Mouse (Mus musculus): ENCODE measurements around the gene Madd.
"Not testable (repeated sequence)": the region's sequence is repeated elsewhere in the genome, so short reads cannot be mapped to it uniquely, and the experiment has no call there.

Gene Madd

GRCm38 (mm10) chr2:91125101-91125500, 58.5 kb downstream of the Madd start:
- DNase-seq (ENCODE audit: low read depth, low spot score), result no peak

- DNase-seq (ENCODE audit: low read depth, low spot score), result no peak
These were observed 60.1 kb downstream of the Madd start for GRCm38 (mm10) chr2:91123521-91123920.

GRCm38 (mm10) chr2:91121497-91121896, 62.1 kb downstream of the Madd start:
- no peak for DNase-seq (ENCODE audit: low read depth, low spot score)

- DNase-seq (ENCODE audit: low read depth, low spot score), result no peak
These were observed 62.6 kb downstream of the Madd start for GRCm38 (mm10) chr2:91121011-91121410.

DNA sequence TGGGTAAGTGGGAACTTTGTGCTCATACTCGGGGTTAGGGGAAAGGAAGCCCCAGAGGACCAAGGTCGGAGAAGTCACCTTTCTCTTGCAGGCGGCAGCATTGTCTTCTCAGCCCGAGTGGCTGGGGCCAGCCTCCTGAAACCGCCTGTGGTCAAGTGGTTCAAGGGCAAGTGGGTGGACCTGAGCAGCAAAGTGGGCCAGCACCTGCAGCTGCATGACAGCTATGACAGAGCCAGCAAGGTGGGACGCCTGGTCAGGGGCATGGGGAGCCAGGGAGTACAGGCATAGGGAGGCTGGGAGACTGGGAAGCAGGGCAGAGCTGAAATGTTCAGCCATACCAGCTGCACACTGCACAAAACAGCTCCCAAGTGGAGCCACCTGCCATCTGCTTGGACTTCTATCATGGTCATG, 63.4 kb downstream of the Madd start:
- no peak for DNase-seq (ENCODE audit: low read depth, low spot score)

- DNase-seq (ENCODE audit: low read depth, low spot score), result no peak
These were observed 64.1 kb downstream of the Madd start for GRCm38 (mm10) chr2:91119551-91119950.

GRCm38 (mm10) chr2:91119061-91119460, 64.6 kb downstream of the Madd start:
- no peak for DNase-seq (ENCODE audit: low read depth, low spot score)

- DNase-seq (ENCODE audit: low read depth, low spot score), result no peak
These were observed 65.0 kb downstream of the Madd start for GRCm38 (mm10) chr2:91118647-91119046.

- DNase-seq (ENCODE audit: low read depth, low spot score), result no peak
These were observed 65.9 kb downstream of the Madd start, which contains the start of gene Mybpc3 for GRCm38 (mm10) chr2:91117585-91118275. Gene Mybpc3, plus strand, starts transcription at chr2:91118144.

DNA sequence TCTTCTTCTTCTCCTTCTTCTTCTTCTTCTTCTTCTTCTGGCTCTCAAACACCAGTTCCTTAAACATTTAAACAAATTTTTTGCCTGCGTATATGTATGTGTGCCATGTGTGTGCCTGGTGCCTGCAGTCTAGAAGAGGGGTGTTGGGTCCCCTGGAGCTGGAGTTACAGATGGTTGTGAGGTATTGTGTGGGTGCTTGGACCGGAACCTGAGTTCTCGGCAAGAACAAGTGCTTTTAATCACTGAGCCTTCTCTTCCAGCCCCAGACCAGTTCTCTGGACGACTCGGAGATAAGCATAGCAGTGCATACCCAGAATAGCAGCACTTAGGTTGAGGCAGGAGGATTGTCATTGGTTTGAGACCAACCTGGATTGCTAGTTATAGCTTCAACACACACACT, 66.8 kb downstream of the Madd start:
- DNase-seq (ENCODE audit: low read depth, low spot score), result no peak

- DNase-seq (ENCODE audit: low read depth, low spot score), result no peak
These were observed 68.1 kb downstream of the Madd start for GRCm38 (mm10) chr2:91115578-91115970.

GRCm38 (mm10) chr2:91114781-91115577, 68.7 kb downstream of the Madd start:
- DNase-seq (ENCODE audit: low read depth, low spot score), result peak; percentile 97

- no peak for DNase-seq (ENCODE audit: low read depth, low spot score)
These were observed 69.8 kb downstream of the Madd start for GRCm38 (mm10) chr2:91113852-91114251.

DNA sequence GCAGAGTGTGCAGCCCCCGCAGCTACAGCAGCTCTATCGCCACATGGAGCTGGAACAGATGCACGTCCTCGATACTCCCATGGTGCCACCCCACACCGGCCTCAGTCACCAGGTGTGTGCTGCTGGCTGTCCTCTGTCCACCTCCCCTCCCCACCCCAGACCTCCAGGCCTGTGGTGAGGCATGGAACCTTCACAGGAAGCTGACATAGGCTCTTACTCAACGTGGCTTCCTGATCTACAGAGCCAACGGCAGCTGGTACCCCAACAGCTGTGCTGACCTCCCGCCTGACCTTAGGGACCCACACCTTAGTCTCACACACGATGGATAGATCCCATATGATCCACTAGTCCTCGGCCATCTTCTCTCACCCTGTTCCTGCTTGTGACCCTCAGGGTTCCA, 70.3 kb downstream of the Madd start:
- DNase-seq (ENCODE audit: low read depth, low spot score), result no peak

DNA sequence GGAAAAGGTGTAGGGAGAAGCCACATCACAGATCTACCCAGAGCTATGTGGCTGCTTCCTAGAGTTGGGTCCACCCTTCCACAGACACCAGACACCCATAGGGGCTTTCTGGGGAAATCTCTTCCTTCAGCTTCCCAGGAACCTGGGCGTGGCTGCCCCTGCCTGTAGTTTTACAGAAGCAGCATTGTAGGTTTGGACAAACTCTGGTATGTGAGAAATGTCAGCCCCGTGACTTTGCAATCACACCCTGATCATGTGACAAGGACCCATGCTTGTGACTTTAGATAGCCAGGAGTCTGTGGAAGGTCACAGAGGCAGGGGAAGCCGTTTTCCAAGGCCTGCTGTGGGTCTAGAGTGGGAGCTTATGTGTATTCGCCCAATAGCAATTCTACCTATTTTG, 71.1 kb downstream of the Madd start:
- DNase-seq (ENCODE audit: low read depth, low spot score), result peak; percentile 93

GRCm38 (mm10) chr2:91111832-91112231, 71.8 kb downstream of the Madd start:
- not testable (repeated sequence) for DNase-seq (ENCODE audit: low read depth, low spot score)

- DNase-seq (ENCODE audit: low read depth, low spot score), result peak; percentile 47
These were observed 73.2 kb downstream of the Madd start for GRCm38 (mm10) chr2:91110429-91110828.

GRCm38 (mm10) chr2:91109807-91110385, 73.7 kb downstream of the Madd start:
- peak; percentile 40 for DNase-seq (ENCODE audit: low read depth, low spot score)

DNA sequence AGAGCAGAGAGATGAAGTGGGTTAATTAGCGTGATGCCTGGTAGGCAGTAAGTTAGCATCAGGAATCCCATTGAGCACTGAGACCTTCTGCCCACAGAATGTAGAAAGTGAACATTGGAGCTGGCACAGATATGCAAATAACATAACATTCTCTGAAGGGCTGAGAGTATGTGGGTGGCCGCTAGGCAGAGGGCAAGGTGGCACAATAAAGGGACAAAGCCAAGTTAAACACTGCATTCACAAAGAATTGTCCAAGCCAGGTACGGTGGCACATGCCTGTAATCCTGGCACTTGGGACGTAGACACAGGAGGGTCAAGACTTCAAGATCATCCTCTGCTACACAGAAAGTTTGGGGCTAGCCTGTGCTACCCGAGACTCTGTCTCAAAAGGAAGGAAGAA, 74.4 kb downstream of the Madd start:
- no peak for DNase-seq (ENCODE audit: low read depth, low spot score)

GRCm38 (mm10) chr2:91108156-91108555, 75.5 kb downstream of the Madd start:
- DNase-seq (ENCODE audit: low read depth, low spot score), result no peak

- DNase-seq (ENCODE audit: low read depth, low spot score), result peak; percentile 96
These were observed 82.4 kb downstream of the Madd start for GRCm38 (mm10) chr2:91101124-91101740.

DNA sequence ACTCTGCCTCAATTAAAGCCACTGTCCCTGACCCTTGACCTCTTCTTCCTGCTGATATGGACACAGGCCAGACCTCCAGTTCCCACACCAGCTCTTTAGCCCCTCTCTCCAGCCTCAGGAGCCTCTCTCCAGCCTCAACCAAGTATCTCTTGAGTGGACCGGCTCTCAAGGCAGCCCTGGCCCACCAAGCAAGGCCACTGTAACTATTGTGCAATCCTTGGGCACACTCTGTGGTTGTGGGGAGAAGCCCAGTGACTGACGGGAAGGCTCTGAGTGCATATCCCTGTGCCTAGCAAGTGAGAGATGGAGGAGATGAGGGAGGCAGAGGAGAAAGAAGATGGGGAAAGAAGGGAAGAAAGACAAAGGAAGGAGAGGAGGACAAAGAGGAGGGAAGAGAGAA, 85.5 kb downstream of the Madd start:
- no peak for DNase-seq (ENCODE audit: low read depth, low spot score)

Measured in 3T3-L1 (cell line).